ENCODE assay signal across 19 mouse cellular contexts in genomic region chr5:128190243-128190820, GRCm38 (mm10).
DNase-seq lines count a peak whose midpoint lies in the region; ATAC-seq and TF ChIP-seq lines count a peak whose summit lies in the region.
"Had no signal": no experiment of that assay in that cellular context is flagged by ENCODE, and none has a peak within 500 bp of the region (broad histone marks: within the 10 kb centered on the region; RNA-seq: fewer than 3 reads in every experiment).

No protein-coding gene starts in this region.

- H3K4me3 ChIP-seq in forebrain, embryonic 15.5 days: no peak overlapping the region
- H3K4me3 ChIP-seq in forebrain, embryonic 10.5 days: no peak overlapping the region
- H3K4me3 ChIP-seq in liver, embryonic 12.5 days: no peak overlapping the region
- H3K4me3 ChIP-seq: megakaryocyte, embryonic 14.5 days had no signal

- no peak overlapping the region for H3K27ac ChIP-seq in forebrain, embryonic 15.5 days (replicated peaks)
- H3K27ac ChIP-seq in forebrain, embryonic 10.5 days: no peak overlapping the region
- H3K27ac ChIP-seq in liver, embryonic 12.5 days: no peak overlapping the region
- H3K27ac ChIP-seq: liver, embryonic 14.5 days had no signal

- TF ChIP-seq POLR2A in brain, embryonic 14.5 days (IDR thresholded peaks at IDR 0.05; ENCODE audit: borderline replicate concordance, extremely low read depth, insufficient read depth, insufficient read length, poor library complexity, severe bottlenecking): no peak

- peak; percentile 60 for ATAC-seq in forebrain, embryonic 15.5 days (replicated peaks)
- no peak for ATAC-seq in liver, embryonic 12.5 days
- ATAC-seq in megakaryocyte, adult 5-6 weeks (ENCODE audit: poor library complexity, severe bottlenecking): no peak
- ATAC-seq: lung, postnatal 0 days had no signal

- no peak for DNase-seq in forebrain, embryonic 10.5 days (ENCODE audit: extremely low spot score, low spot score)
- peak; percentile 56 for DNase-seq in left cerebral cortex, postnatal 4 days
- no peak for DNase-seq in left cerebral cortex, postnatal 36 days (ENCODE audit: low spot score in 2 of 2)
- DNase-seq in brain, embryonic 14.5 days (ENCODE audit: low read depth): peak; percentile 85
- DNase-seq in forelimb bud, embryonic 11.5 days (ENCODE audit: low read depth, low spot score): peak; percentile 21
- DNase-seq: adrenal gland, postnatal 25 days; B cell, adult 2 months; cerebellum, adult 9-10 months; heart, adult 18-20 months; kidney, adult 8-10 months; kidney, postnatal 4 days; right cerebral cortex, adult 18-20 months; thymus, postnatal 36 days had no signal

- H3K9me3 ChIP-seq in forebrain, embryonic 15.5 days: no peaks in the 10 kb centered on the region
- H3K9me3 ChIP-seq in forebrain, embryonic 10.5 days: no peaks in the 10 kb centered on the region
- H3K9me3 ChIP-seq in liver, embryonic 12.5 days (replicated peaks): peaks cover 7% of the 10 kb centered on the region; the same call in 1 of the 2 replicates

- H3K36me3 ChIP-seq in forebrain, embryonic 15.5 days: no peaks in the 10 kb centered on the region
- H3K36me3 ChIP-seq in forebrain, embryonic 10.5 days (replicated peaks): no peaks in the 10 kb centered on the region
- no peaks in the 10 kb centered on the region for H3K36me3 ChIP-seq in liver, embryonic 12.5 days

- no peaks in the 10 kb centered on the region for H3K27me3 ChIP-seq in forebrain, embryonic 15.5 days
- H3K27me3 ChIP-seq in forebrain, embryonic 10.5 days (ENCODE audit: poor library complexity, severe bottlenecking): no peaks in the 10 kb centered on the region
- no peaks in the 10 kb centered on the region for H3K27me3 ChIP-seq in liver, embryonic 12.5 days (replicated peaks)
- H3K27me3 ChIP-seq: megakaryocyte, embryonic 14.5 days had no signal

- no peak for TF ChIP-seq CTCF in brain, embryonic 14.5 days (IDR thresholded peaks at IDR 0.05; ENCODE audit: borderline replicate concordance, extremely low read depth, insufficient read depth, insufficient read length)

- WGBS in forebrain, embryonic 15.5 days: 43% methylated on average over 14 of the region's 14 CpGs
- WGBS in forebrain, embryonic 10.5 days: 89% methylated on average over 14 of the region's 14 CpGs
- WGBS in liver, embryonic 12.5 days (ENCODE audit: insufficient replicate concordance): 74% methylated on average over 14 of the region's 14 CpGs

- no peak overlapping the region for H3K9ac ChIP-seq in forebrain, embryonic 15.5 days (replicated peaks)
- no peak overlapping the region for H3K9ac ChIP-seq in liver, embryonic 12.5 days
- H3K9ac ChIP-seq: liver, embryonic 14.5 days had no signal

- peaks cover 10% of the 10 kb centered on the region for H3K4me1 ChIP-seq in forebrain, embryonic 15.5 days
- H3K4me1 ChIP-seq in forebrain, embryonic 10.5 days: peaks cover 20% of the 10 kb centered on the region
- H3K4me1 ChIP-seq in liver, embryonic 12.5 days: no peaks in the 10 kb centered on the region
- H3K4me1 ChIP-seq: megakaryocyte, embryonic 14.5 days had no signal

- H3K4me2 ChIP-seq in forebrain, embryonic 15.5 days (replicated peaks): no peak overlapping the region
- no peak overlapping the region for H3K4me2 ChIP-seq in liver, embryonic 12.5 days

- intact Hi-C loops in left cerebral cortex, postnatal 4 days (cut with DNase I): no loop called here
- intact Hi-C loops in left cerebral cortex, postnatal 36 days (cut with DNase I): no loop called here

Comparison
In these comparisons a context has a peak if more than half of its experiments do, and no peak if none do; other contexts are left out.
1. DNase-seq: peak in left cerebral cortex, postnatal 4 days (single experiment), brain, embryonic 14.5 days (single experiment) and forelimb bud, embryonic 11.5 days (single experiment); none in forebrain, embryonic 10.5 days (single experiment) and left cerebral cortex, postnatal 36 days (0 of 2).